Mouse (Mus musculus): ENCODE results near the gene Slc38a1. TPM values are rescaled to one million over a fixed set of nuclear protein-coding genes. Genes with fewer than 3 reads are reported as not detected.

Gene Slc38a1
- polyA plus RNA-seq, 1 experiment from 2014 or later, result 46.1 TPM

GRCm38 (mm10) chr15:96669721-96670120 is 27.0 kb upstream of the Slc38a1 start:
- Histone ChIP-seq H3K36me3 (ENCODE audit: control insufficient read depth, insufficient read depth, low read length) (no peaks in the 10 kb centered on the region), H3K4me3 (ENCODE audit: low read depth, low read length) (no peak overlapping the region), H3K9me3 (ENCODE audit: control insufficient read depth, low read length) (no peaks in the 10 kb centered on the region), H3K9ac (ENCODE audit: low read depth, low read length) (no peak overlapping the region), H3K4me1 (ENCODE audit: control insufficient read depth, insufficient read depth, low read length) (peaks cover 3% of the 10 kb centered on the region; the same call in 1 of the 2 replicates), H3K4me2 (ENCODE audit: low read depth, low read length) (no peak overlapping the region), H3K27ac (replicated peaks; ENCODE audit: low read depth, low read length) (no peak overlapping the region), H3K27me3 (replicated peaks; ENCODE audit: control insufficient read depth, insufficient read depth, low read length) (no peaks in the 10 kb centered on the region)
- WGBS, result 83% methylated on average over 6 of the region's 6 CpGs
- DNase-seq (ENCODE audit: low spot score) (no peak), ATAC-seq (ENCODE audit: low read depth) (no peak)

GRCm38 (mm10) chr15:96666663-96667062 is 23.9 kb upstream of the Slc38a1 start:
- Histone ChIP-seq H3K4me1 (ENCODE audit: control insufficient read depth, insufficient read depth, low read length) (peaks cover 3% of the 10 kb centered on the region; the same call in 1 of the 2 replicates), H3K4me2 (ENCODE audit: low read depth, low read length) (peak overlapping the region; percentile 47), H3K9me3 (ENCODE audit: control insufficient read depth, low read length) (no peaks in the 10 kb centered on the region), H3K4me3 (ENCODE audit: low read depth, low read length) (peak overlapping the region; percentile 10; the same call in 1 of the 2 replicates), H3K27me3 (replicated peaks; ENCODE audit: control insufficient read depth, insufficient read depth, low read length) (no peaks in the 10 kb centered on the region), H3K9ac (ENCODE audit: low read depth, low read length) (no peak overlapping the region), H3K27ac (replicated peaks; ENCODE audit: low read depth, low read length) (no peak overlapping the region), H3K36me3 (ENCODE audit: control insufficient read depth, insufficient read depth, low read length) (no peaks in the 10 kb centered on the region)
- WGBS, result 6% methylated on average over 7 of the region's 7 CpGs
- ATAC-seq (ENCODE audit: low read depth), result peak; percentile 63; the same call in 1 of the 2 replicates
- DNase-seq (ENCODE audit: low spot score), result peak; percentile 85

- Histone ChIP-seq H3K9ac (ENCODE audit: low read depth, low read length) (no peak overlapping the region), H3K4me1 (ENCODE audit: control insufficient read depth, insufficient read depth, low read length) (peaks cover 3% of the 10 kb centered on the region; the same call in 1 of the 2 replicates), H3K27me3 (replicated peaks; ENCODE audit: control insufficient read depth, insufficient read depth, low read length) (no peaks in the 10 kb centered on the region), H3K27ac (replicated peaks; ENCODE audit: low read depth, low read length) (no peak overlapping the region), H3K4me3 (ENCODE audit: low read depth, low read length) (no peak overlapping the region), H3K36me3 (ENCODE audit: control insufficient read depth, insufficient read depth, low read length) (no peaks in the 10 kb centered on the region), H3K9me3 (ENCODE audit: control insufficient read depth, low read length) (no peaks in the 10 kb centered on the region), H3K4me2 (ENCODE audit: low read depth, low read length) (peak overlapping the region; percentile 47)
- ATAC-seq (ENCODE audit: low read depth) (peak; percentile 90), DNase-seq (ENCODE audit: low spot score) (peak; percentile 94)
- WGBS, result 6% methylated on average over 3 of the region's 3 CpGs
These were observed 23.2 kb upstream of the Slc38a1 start for GRCm38 (mm10) chr15:96665889-96666288.

GRCm38 (mm10) chr15:96660590-96661141 is 18.0 kb upstream of the Slc38a1 start:
- Histone ChIP-seq H3K27ac (replicated peaks; ENCODE audit: low read depth, low read length) (no peak overlapping the region), H3K4me3 (ENCODE audit: low read depth, low read length) (no peak overlapping the region), H3K4me2 (ENCODE audit: low read depth, low read length) (no peak overlapping the region), H3K4me1 (ENCODE audit: control insufficient read depth, insufficient read depth, low read length) (no peaks in the 10 kb centered on the region), H3K36me3 (ENCODE audit: control insufficient read depth, insufficient read depth, low read length) (no peaks in the 10 kb centered on the region), H3K27me3 (replicated peaks; ENCODE audit: control insufficient read depth, insufficient read depth, low read length) (no peaks in the 10 kb centered on the region), H3K9me3 (ENCODE audit: control insufficient read depth, low read length) (no peaks in the 10 kb centered on the region), H3K9ac (ENCODE audit: low read depth, low read length) (no peak overlapping the region)
- no peak for ATAC-seq (ENCODE audit: low read depth)
- WGBS, result 58% methylated on average over 13 of the region's 13 CpGs
- no peak for DNase-seq (ENCODE audit: low spot score)

GRCm38 (mm10) chr15:96658275-96658602 is 15.5 kb upstream of the Slc38a1 start:
- no peak for DNase-seq (ENCODE audit: low spot score)
- H3K9me3 ChIP-seq (ENCODE audit: control insufficient read depth, low read length), result no peaks in the 10 kb centered on the region
- no peak overlapping the region for H3K4me2 ChIP-seq (ENCODE audit: low read depth, low read length)
- H3K4me3 ChIP-seq (ENCODE audit: low read depth, low read length), result no peak overlapping the region
- 66% methylated on average over 14 of the region's 14 CpGs for WGBS
- H3K9ac ChIP-seq (ENCODE audit: low read depth, low read length), result no peak overlapping the region
- no peaks in the 10 kb centered on the region for H3K4me1 ChIP-seq (ENCODE audit: control insufficient read depth, insufficient read depth, low read length)
- no peak for ATAC-seq (ENCODE audit: low read depth)
- no peaks in the 10 kb centered on the region for H3K36me3 ChIP-seq (ENCODE audit: control insufficient read depth, insufficient read depth, low read length)
- H3K27ac ChIP-seq (replicated peaks; ENCODE audit: low read depth, low read length), result no peak overlapping the region
- no peaks in the 10 kb centered on the region for H3K27me3 ChIP-seq (replicated peaks; ENCODE audit: control insufficient read depth, insufficient read depth, low read length)

GRCm38 (mm10) chr15:96657576-96658274 is 15.0 kb upstream of the Slc38a1 start:
- Histone ChIP-seq H3K27ac (replicated peaks; ENCODE audit: low read depth, low read length) (no peak overlapping the region), H3K4me2 (ENCODE audit: low read depth, low read length) (no peak overlapping the region), H3K27me3 (replicated peaks; ENCODE audit: control insufficient read depth, insufficient read depth, low read length) (no peaks in the 10 kb centered on the region), H3K4me1 (ENCODE audit: control insufficient read depth, insufficient read depth, low read length) (no peaks in the 10 kb centered on the region), H3K4me3 (ENCODE audit: low read depth, low read length) (no peak overlapping the region), H3K9ac (ENCODE audit: low read depth, low read length) (no peak overlapping the region), H3K9me3 (ENCODE audit: control insufficient read depth, low read length) (no peaks in the 10 kb centered on the region), H3K36me3 (ENCODE audit: control insufficient read depth, insufficient read depth, low read length) (no peaks in the 10 kb centered on the region)
- 53% methylated on average over 17 of the region's 17 CpGs for WGBS
- ATAC-seq (ENCODE audit: low read depth), result peak; percentile 37; the same call in 1 of the 2 replicates
- no peak for DNase-seq (ENCODE audit: low spot score)

- WGBS, result 89% methylated on average over 14 of the region's 14 CpGs
- H3K4me3 ChIP-seq (ENCODE audit: low read depth, low read length), result no peak overlapping the region
- H3K9me3 ChIP-seq (ENCODE audit: control insufficient read depth, low read length), result no peaks in the 10 kb centered on the region
- H3K27ac ChIP-seq (replicated peaks; ENCODE audit: low read depth, low read length), result no peak overlapping the region
- H3K9ac ChIP-seq (ENCODE audit: low read depth, low read length), result no peak overlapping the region
- no peak for DNase-seq (ENCODE audit: low spot score)
- no peaks in the 10 kb centered on the region for H3K36me3 ChIP-seq (ENCODE audit: control insufficient read depth, insufficient read depth, low read length)
- no peaks in the 10 kb centered on the region for H3K4me1 ChIP-seq (ENCODE audit: control insufficient read depth, insufficient read depth, low read length)
- H3K4me2 ChIP-seq (ENCODE audit: low read depth, low read length), result no peak overlapping the region
- ATAC-seq (ENCODE audit: low read depth), result no peak
- H3K27me3 ChIP-seq (replicated peaks; ENCODE audit: control insufficient read depth, insufficient read depth, low read length), result no peaks in the 10 kb centered on the region
These were observed 12.8 kb upstream of the Slc38a1 start for GRCm38 (mm10) chr15:96655514-96655913.

- 45% methylated on average over 8 of the region's 8 CpGs for WGBS
- no peak for DNase-seq (ENCODE audit: low spot score)
- no peaks in the 10 kb centered on the region for H3K36me3 ChIP-seq (ENCODE audit: control insufficient read depth, insufficient read depth, low read length)
- H3K4me3 ChIP-seq (ENCODE audit: low read depth, low read length), result no peak overlapping the region
- no peaks in the 10 kb centered on the region for H3K4me1 ChIP-seq (ENCODE audit: control insufficient read depth, insufficient read depth, low read length)
- no peak for ATAC-seq (ENCODE audit: low read depth)
- no peak overlapping the region for H3K4me2 ChIP-seq (ENCODE audit: low read depth, low read length)
- no peaks in the 10 kb centered on the region for H3K27me3 ChIP-seq (replicated peaks; ENCODE audit: control insufficient read depth, insufficient read depth, low read length)
- H3K9me3 ChIP-seq (ENCODE audit: control insufficient read depth, low read length), result no peaks in the 10 kb centered on the region
- H3K9ac ChIP-seq (ENCODE audit: low read depth, low read length), result no peak overlapping the region
- no peak overlapping the region for H3K27ac ChIP-seq (replicated peaks; ENCODE audit: low read depth, low read length)
These were observed 12.0 kb upstream of the Slc38a1 start for GRCm38 (mm10) chr15:96654714-96655113.

- Histone ChIP-seq H3K4me2 (ENCODE audit: low read depth, low read length) (no peak overlapping the region), H3K9me3 (ENCODE audit: control insufficient read depth, low read length) (no peaks in the 10 kb centered on the region), H3K4me3 (ENCODE audit: low read depth, low read length) (no peak overlapping the region), H3K4me1 (ENCODE audit: control insufficient read depth, insufficient read depth, low read length) (no peaks in the 10 kb centered on the region), H3K36me3 (ENCODE audit: control insufficient read depth, insufficient read depth, low read length) (no peaks in the 10 kb centered on the region), H3K27ac (replicated peaks; ENCODE audit: low read depth, low read length) (no peak overlapping the region), H3K27me3 (replicated peaks; ENCODE audit: control insufficient read depth, insufficient read depth, low read length) (no peaks in the 10 kb centered on the region), H3K9ac (ENCODE audit: low read depth, low read length) (no peak overlapping the region)
- WGBS, result 92% methylated on average over 16 of the region's 16 CpGs
- ATAC-seq (ENCODE audit: low read depth) (no peak), DNase-seq (ENCODE audit: low spot score) (no peak)
These were observed 10.3 kb upstream of the Slc38a1 start for GRCm38 (mm10) chr15:96653011-96653410.
